Mouse (Mus musculus): Measurements from ENCODE around the gene Rpp30. TPM values are rescaled to one million over a fixed set of nuclear protein-coding genes. Genes with fewer than 3 reads are reported as not detected.

Gene Rpp30
- polyA plus RNA-seq, 1 experiment from 2014 or later: 54.4 TPM

DNA sequence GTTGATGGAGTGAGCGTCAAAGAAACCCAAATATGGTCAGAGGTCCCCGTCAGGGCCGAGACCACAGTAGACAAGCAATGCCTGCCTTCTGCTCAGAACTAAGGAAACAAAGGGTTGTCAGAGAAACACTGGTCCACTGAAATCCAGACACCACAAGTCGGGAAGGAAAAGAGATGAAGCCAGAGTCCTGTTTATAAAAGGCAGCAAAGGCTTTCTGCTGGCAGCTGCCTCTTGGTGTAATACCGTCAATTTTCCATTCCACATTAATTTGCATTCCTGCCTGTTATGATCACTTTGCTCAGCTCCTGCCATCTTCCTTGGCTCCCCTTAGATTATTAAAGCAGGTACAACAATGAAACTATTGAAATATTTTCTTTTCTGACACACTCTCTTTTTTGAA, 50.2 kb downstream of the Rpp30 start:
- no peak for DNase-seq (ENCODE audit: low spot score)
- Histone ChIP-seq H3K27ac (replicated peaks; ENCODE audit: low read depth, low read length) (no peak overlapping the region), H3K4me3 (ENCODE audit: low read depth, low read length) (no peak overlapping the region), H3K9ac (ENCODE audit: low read depth, low read length) (no peak overlapping the region), H3K4me2 (ENCODE audit: low read depth, low read length) (no peak overlapping the region), H3K27me3 (replicated peaks; ENCODE audit: control insufficient read depth, insufficient read depth, low read length) (no peaks in the 10 kb centered on the region), H3K9me3 (ENCODE audit: control insufficient read depth, low read length) (no peaks in the 10 kb centered on the region), H3K36me3 (ENCODE audit: control insufficient read depth, insufficient read depth, low read length) (no peaks in the 10 kb centered on the region), H3K4me1 (ENCODE audit: control insufficient read depth, insufficient read depth, low read length) (no peaks in the 10 kb centered on the region)
- no peak for ATAC-seq (ENCODE audit: low read depth)
- WGBS: 46% methylated on average over 5 of the region's 5 CpGs

DNA sequence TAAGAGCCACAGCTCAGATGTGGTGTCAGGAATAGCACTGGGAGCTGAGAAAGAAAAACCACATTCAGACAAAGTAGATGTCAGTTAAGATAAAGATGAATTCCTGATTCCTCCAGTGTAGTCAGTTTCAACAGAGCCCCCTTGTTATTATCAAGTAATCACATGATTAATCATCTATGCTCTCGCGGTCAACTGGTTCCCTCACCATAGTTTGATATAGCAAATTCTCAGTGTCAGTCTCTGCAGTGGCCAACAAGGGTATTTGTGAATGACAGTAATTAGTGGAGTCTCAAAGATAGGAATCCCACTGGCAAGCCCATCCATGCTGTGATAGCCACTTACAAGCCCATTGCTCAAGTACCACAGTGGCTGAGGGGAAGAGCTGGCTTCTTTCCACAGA, 60.1 kb downstream of the Rpp30 start:
- Histone ChIP-seq H3K4me1 (ENCODE audit: control insufficient read depth, insufficient read depth, low read length) (no peaks in the 10 kb centered on the region), H3K27me3 (replicated peaks; ENCODE audit: control insufficient read depth, insufficient read depth, low read length) (no peaks in the 10 kb centered on the region), H3K9ac (ENCODE audit: low read depth, low read length) (no peak overlapping the region), H3K9me3 (ENCODE audit: control insufficient read depth, low read length) (0 out of 2 replicates have a peak, but pooled peaks cover 2% of the 10 kb centered on the region), H3K4me2 (ENCODE audit: low read depth, low read length) (no peak overlapping the region), H3K27ac (replicated peaks; ENCODE audit: low read depth, low read length) (no peak overlapping the region), H3K4me3 (ENCODE audit: low read depth, low read length) (no peak overlapping the region), H3K36me3 (ENCODE audit: control insufficient read depth, insufficient read depth, low read length) (no peaks in the 10 kb centered on the region)
- 90% methylated on average over 2 of the region's 2 CpGs for WGBS
- DNase-seq (ENCODE audit: low spot score) (no peak), ATAC-seq (ENCODE audit: low read depth) (no peak)

DNA sequence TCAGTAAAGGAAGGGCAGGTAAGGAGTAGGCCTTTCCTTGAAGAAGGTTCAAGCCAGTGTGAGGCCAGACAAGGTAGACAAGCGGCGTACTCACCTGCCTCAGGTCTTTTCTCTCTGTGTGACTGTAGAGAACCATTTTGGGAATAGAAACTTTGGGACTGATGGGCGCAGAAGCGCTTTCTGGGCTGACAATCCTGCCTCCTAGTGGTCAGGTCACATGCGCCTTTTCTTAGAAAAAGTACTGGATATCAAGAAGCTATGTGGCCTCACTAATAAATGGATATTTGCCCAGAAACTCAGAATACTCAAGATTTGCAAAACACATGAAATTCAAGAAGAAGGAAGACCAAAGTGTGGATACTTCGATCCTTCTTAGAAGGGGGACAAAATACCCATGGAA, 65.1 kb downstream of the Rpp30 start:
- H3K9ac ChIP-seq (ENCODE audit: low read depth, low read length): no peak overlapping the region
- H3K27me3 ChIP-seq (replicated peaks; ENCODE audit: control insufficient read depth, insufficient read depth, low read length): no peaks in the 10 kb centered on the region
- 84% methylated on average over 6 of the region's 6 CpGs for WGBS
- DNase-seq (ENCODE audit: low spot score) (no peak), ATAC-seq (ENCODE audit: low read depth) (no peak)
- H3K4me2 ChIP-seq (ENCODE audit: low read depth, low read length): no peak overlapping the region
- no peaks in the 10 kb centered on the region for H3K36me3 ChIP-seq (ENCODE audit: control insufficient read depth, insufficient read depth, low read length)
- no peak overlapping the region for H3K4me3 ChIP-seq (ENCODE audit: low read depth, low read length)
- 0 out of 2 replicates have a peak, but pooled peaks cover 2% of the 10 kb centered on the region for H3K9me3 ChIP-seq (ENCODE audit: control insufficient read depth, low read length)
- H3K4me1 ChIP-seq (ENCODE audit: control insufficient read depth, insufficient read depth, low read length): no peaks in the 10 kb centered on the region
- H3K27ac ChIP-seq (replicated peaks; ENCODE audit: low read depth, low read length): no peak overlapping the region

DNA sequence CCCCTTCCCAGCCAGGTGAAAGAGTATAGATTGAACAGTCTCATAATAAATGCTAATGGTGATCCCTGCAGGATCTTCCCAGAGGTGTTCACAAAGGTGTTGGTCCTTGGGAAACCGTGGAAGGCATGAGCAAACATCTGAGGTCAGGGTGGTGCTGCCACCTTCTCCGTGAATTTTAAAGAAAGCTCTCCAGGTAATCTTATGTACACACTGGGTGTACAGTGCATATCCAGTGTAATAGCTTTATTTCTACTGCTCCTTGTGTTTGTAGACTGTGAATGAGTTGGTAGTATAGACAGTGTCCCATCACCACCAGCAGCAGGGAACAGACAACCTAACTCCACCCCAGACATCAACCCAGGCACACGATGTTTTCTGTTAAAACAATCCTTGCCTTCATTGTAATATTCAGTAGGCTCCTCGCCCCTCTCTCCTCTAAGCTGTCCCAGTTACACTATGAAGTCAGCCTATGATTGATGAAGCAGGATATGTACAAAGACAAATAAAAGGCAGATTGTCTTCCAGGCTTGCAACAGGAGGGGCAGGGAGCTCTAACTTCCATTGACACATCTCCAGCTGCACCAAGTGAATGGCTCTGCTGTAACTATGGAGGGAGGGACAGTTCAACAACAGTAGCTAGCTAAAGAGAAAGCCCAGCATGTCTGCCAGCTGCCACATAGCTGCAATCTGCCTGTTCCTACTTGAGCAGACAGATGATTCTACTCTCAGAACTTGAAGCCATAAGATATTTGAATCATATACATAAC, 66.9 kb downstream of the Rpp30 start:
- Histone ChIP-seq H3K4me3 (ENCODE audit: low read depth, low read length) (no peak overlapping the region), H3K9ac (ENCODE audit: low read depth, low read length) (no peak overlapping the region), H3K36me3 (ENCODE audit: control insufficient read depth, insufficient read depth, low read length) (no peaks in the 10 kb centered on the region), H3K4me2 (ENCODE audit: low read depth, low read length) (no peak overlapping the region), H3K9me3 (ENCODE audit: control insufficient read depth, low read length) (no peaks in the 10 kb centered on the region), H3K27me3 (replicated peaks; ENCODE audit: control insufficient read depth, insufficient read depth, low read length) (no peaks in the 10 kb centered on the region), H3K4me1 (ENCODE audit: control insufficient read depth, insufficient read depth, low read length) (no peaks in the 10 kb centered on the region), H3K27ac (replicated peaks; ENCODE audit: low read depth, low read length) (no peak overlapping the region)
- 55% methylated on average over 4 of the region's 4 CpGs for WGBS
- DNase-seq (ENCODE audit: low spot score): no peak
- ATAC-seq (ENCODE audit: low read depth): no peak

Other genes with a start within 250 kb of the Rpp30 start
- gene Htr7, start 26.2 kb upstream of the Rpp30 start, polyA plus RNA-seq (2014; fragmentation: Nextera tagmentation; extraction: Ambion mirVana): 0.78 and 1.00 TPM in 2 replicates
- 6.5 and 8.4 TPM in 2 replicates for gene Ankrd1, start 36.4 kb downstream of the Rpp30 start, polyA plus RNA-seq (2014; fragmentation: Nextera tagmentation; extraction: Ambion mirVana)